Mouse (Mus musculus) frontal cortex, adult 2 months (tissue): ENCODE data around the gene Aim2. TPM values are rescaled to one million over a fixed set of nuclear protein-coding genes. Genes with fewer than 3 reads are reported as not detected.
"Not testable (repeated sequence)": the region's sequence is repeated elsewhere in the genome, so short reads cannot be mapped to it uniquely, and the experiment has no call there.

Experiments
- DNase-seq, 2 experiments: peaks; one replicate each; pipeline ENCODE4 v3.0.0; 2022; ENCODE audit warnings: low spot score in 1 of 2; ENCODE audit errors: extremely low spot score in 1 of 2
- polyA plus RNA-seq: library from polyadenylated mRNA; depleted of rRNA; stranded (reverse); fragments of >200 nt; gene quantifications from 2 replicates; pipeline ENCODE4 v1.2.3, GENCODE M21; 2012; rRNA removed

Gene Aim2
- polyA plus RNA-seq = 2.3 and 3.4 TPM in 2 replicates

- DNase-seq = no peak
Measured at GRCm38 (mm10) chr1:173350372-173350957, at the start of gene Aim2. Gene Aim2, plus strand, starts transcription at chr1:173350879.

- not testable (repeated sequence) for DNase-seq
Measured at GRCm38 (mm10) chr1:173302795-173303194, 47.9 kb upstream of the Aim2 start.

GRCm38 (mm10) chr1:173313535-173314050 lies 37.1 kb upstream of the Aim2 start:
- not testable (repeated sequence) for DNase-seq

GRCm38 (mm10) chr1:173315725-173316124 lies 35.0 kb upstream of the Aim2 start:
- DNase-seq = no peak

GRCm38 (mm10) chr1:173317925-173318477 lies 32.7 kb upstream of the Aim2 start:
- no peak for DNase-seq

- DNase-seq = no peak
Measured at GRCm38 (mm10) chr1:173321593-173322248, 29.0 kb upstream of the Aim2 start.

- peak in 1 of 2 experiments; percentile 60 for DNase-seq
Measured at GRCm38 (mm10) chr1:173322249-173322627, 28.4 kb upstream of the Aim2 start.

GRCm38 (mm10) chr1:173323839-173324585 lies 26.7 kb upstream of the Aim2 start:
- DNase-seq = peak in 1 of 2 experiments; percentile 75

GRCm38 (mm10) chr1:173324961-173325360 lies 25.7 kb upstream of the Aim2 start:
- no peak for DNase-seq

GRCm38 (mm10) chr1:173325395-173325794 lies 25.3 kb upstream of the Aim2 start:
- DNase-seq = no peak

GRCm38 (mm10) chr1:173326552-173326951 lies 24.1 kb upstream of the Aim2 start:
- DNase-seq = no peak

- no peak for DNase-seq
Measured at GRCm38 (mm10) chr1:173328446-173328845, 22.2 kb upstream of the Aim2 start.

- DNase-seq = no peak
Measured at GRCm38 (mm10) chr1:173329185-173329584, 21.5 kb upstream of the Aim2 start.

GRCm38 (mm10) chr1:173329743-173330142 lies 20.9 kb upstream of the Aim2 start:
- DNase-seq = no peak

GRCm38 (mm10) chr1:173332418-173332817 lies 18.3 kb upstream of the Aim2 start:
- DNase-seq = no peak

GRCm38 (mm10) chr1:173333312-173334253 lies 17.1 kb upstream of the Aim2 start, which contains the start of gene Ackr1:
Gene Ackr1, minus strand, starts transcription at chr1:173333750.
- no peak for DNase-seq

- no peak for DNase-seq
Measured at GRCm38 (mm10) chr1:173335903-173336302, 14.8 kb upstream of the Aim2 start.

GRCm38 (mm10) chr1:173337008-173337407 lies 13.7 kb upstream of the Aim2 start:
- DNase-seq = peak; percentile 36 to 73

- DNase-seq = peak in 1 of 2 experiments; percentile 82
Measured at GRCm38 (mm10) chr1:173339543-173339942, 11.1 kb upstream of the Aim2 start.

- DNase-seq = no peak
Measured at GRCm38 (mm10) chr1:173342425-173342824, 8.3 kb upstream of the Aim2 start.
